Mouse (Mus musculus) 3T3-L1 (cell line): ENCODE measurements around the gene Mmp20.

Source experiments
- DNase-seq: peaks from one replicate; pipeline ENCODE4 v3.0.0-alpha.2; 2015; ENCODE audit warnings: low read depth, low spot score

Gene Mmp20

DNA sequence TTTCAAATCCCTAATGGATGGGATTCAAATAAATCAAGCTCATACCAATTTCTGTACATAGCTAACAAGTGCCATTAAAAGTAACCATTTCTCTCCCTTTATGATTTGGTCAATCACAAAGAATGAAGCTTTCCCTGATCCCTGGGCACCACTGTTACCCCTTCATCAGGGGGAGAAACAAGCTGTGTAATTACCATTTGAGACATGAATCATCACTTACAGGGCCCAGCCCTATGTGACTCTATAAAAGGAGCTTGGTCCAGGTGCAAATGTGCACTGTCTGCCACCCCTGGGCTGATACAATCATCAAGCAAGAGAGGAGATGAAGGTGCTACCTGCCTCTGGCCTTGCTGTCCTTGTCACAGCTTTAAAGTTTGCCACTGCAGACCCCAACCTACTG, at the start of gene Mmp20:
TSS of gene Mmp20 (plus strand) at position 301 of the 400 bp plus-strand sequence.
- no peak for DNase-seq

GRCm38 (mm10) chr9:7590063-7590462, 38.0 kb upstream of the Mmp20 start:
- no peak for DNase-seq

- DNase-seq: no peak
Observed at GRCm38 (mm10) chr9:7593272-7593812, 34.7 kb upstream of the Mmp20 start.

- DNase-seq: peak; percentile 97
Observed at GRCm38 (mm10) chr9:7594816-7595540, 33.1 kb upstream of the Mmp20 start.

DNA sequence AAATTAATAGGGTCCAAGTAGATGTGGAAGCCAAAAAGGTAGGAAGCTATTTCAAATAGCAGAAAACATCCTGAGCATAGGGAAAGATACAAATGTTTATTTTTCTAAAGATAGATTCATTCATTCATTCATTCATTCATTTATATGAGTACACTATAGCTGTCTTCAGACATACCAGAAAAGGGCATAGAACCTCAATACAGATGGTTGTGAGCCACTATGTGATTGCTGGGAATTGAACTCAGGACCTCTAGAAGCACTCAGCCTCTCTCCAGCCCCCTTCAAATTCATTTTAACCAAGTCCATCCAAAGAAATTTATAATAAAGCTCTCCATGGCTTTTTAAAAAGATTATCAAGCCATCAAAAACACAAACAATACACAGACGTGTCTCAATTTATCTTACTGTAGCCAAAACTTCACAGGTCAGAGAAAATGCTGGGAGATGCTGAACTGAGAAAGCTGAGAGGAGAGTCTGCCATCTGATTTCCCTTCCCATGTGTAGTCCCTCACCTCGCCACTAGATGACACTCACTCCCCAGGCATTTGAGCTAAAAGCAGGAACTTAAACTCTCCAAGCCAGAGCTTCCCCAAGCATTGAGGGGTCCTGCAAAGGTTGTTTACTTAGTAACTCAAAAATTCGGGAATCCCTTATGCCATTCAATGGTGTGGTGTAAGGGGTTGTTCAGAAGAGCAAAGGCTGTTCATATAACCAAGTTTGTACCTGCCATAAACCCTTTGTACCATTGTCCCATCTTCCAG, 24.9 kb upstream of the Mmp20 start:
- peak; percentile 79 for DNase-seq

DNA sequence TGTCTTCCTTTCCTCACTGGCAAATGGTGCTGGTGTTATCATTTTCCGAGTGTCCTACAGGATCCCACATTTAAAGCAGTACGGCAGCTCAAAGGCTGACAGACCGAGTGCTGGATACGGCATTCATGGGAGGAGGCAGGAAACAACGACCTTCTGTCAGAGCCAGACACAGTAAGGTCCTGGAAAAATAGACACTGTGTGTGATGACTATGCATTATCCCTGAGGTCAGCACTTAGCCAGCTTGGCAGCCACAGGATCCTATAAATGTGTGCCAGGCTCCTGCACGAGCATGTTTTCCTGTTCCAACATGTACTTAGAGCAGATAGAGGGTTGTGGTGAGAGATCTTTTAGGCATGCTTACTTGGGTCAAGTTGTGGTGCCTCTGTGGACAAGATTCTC, 24.0 kb upstream of the Mmp20 start:
- peak; percentile 23 for DNase-seq

DNA sequence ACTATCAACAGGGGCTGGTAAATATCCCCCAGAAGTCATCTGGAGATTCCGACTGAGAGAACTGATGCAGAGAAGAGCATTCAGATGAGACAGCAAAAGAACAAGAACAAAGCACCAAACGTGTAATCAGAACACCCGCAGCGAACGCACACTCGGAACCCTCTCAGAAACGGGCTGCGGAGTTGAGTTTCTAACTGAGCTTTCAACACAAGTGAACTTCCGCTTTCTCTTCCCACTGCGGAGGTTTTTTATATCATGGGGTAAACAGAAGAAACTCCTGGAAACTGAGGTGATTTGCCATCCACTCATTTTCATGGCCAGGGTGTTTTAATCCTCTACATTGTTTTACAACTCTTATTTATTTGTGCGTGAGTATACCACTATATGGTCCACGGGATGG, 22.4 kb upstream of the Mmp20 start:
- no peak for DNase-seq

GRCm38 (mm10) chr9:7622582-7622981, 5.4 kb upstream of the Mmp20 start:
- DNase-seq: no peak

- no peak for DNase-seq
Observed at GRCm38 (mm10) chr9:7633936-7634335, 5.9 kb downstream of the Mmp20 start.

DNA sequence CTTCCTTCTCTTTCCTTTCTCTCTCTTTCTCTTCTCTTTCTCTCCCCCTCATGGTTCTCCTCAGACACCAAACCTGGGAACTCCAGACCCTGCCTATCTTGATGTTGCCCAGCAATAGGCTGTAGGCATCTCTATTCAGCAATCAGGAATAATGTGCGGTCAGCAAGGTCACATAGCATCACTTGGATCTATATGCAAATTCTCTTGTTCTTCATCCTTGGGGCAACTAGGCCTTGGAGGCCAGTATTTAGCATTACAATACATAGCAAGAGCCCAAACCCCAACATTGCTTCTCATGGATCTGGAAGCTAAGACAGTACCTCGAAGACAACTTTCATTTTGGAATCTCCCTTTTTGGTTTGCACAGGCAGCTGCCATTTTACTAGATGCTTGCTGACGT, 19.9 kb downstream of the Mmp20 start:
- DNase-seq: no peak

GRCm38 (mm10) chr9:7650397-7651180, 22.6 kb downstream of the Mmp20 start:
- DNase-seq: no peak

DNA sequence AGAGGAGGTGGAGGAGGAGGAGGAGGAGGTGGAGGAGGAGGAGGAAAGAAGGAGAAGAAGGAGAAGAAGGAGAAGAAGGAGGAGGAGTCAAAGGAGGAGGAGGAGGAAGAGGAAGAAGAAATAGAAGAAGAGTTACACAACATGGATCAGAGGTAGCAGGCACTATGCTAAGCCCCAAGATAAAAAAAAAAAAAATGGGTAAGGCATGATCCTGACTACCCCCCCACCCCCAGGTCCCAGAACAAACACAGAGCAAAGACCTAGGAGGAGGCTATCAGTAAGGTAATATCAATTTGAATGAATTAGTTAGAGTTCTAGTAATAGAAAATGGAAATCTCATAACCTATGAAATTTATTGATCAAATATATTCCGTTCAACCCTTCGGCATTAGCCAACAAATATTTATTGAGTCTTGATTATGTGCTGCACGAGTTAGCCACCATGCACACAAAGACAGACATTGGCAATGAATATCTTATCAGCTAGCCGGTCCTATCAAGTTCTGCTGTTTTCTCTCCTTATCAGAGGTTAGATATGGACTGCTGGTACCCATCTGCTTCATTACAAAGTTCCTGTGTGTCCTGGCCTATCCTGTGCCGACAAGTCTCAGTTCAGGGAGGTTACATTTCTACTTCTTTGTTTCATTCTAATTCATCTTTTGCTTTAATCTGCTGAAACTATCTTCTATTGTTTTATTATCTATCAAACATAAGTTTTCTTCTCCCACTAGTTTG, 24.5 kb downstream of the Mmp20 start:
- no peak for DNase-seq

GRCm38 (mm10) chr9:7657946-7658345, 29.9 kb downstream of the Mmp20 start:
- DNase-seq: no peak

- DNase-seq: no peak
Observed at GRCm38 (mm10) chr9:7659469-7660020, 31.5 kb downstream of the Mmp20 start.

DNA sequence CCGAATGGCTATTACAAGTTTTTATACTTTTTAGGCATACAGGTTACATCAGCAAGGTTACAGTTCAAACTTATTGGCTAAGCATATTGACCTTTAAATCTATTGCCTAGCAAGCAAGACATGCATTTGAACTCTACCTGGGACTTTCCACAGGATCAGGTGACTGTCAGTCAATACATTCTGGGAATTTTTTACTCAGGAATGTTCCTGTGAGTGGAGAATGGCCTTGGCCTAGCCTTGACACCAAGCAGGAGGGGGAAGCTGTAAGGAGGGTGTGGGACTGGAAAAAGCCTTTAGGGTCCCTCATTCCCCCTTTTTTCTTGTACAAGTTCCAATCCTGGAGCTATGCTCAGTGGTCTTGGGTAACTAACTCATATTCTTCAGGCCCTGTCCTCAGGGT, 33.3 kb downstream of the Mmp20 start:
- no peak for DNase-seq

- no peak for DNase-seq
Observed at GRCm38 (mm10) chr9:7669674-7670073, 41.6 kb downstream of the Mmp20 start.

GRCm38 (mm10) chr9:7672985-7673384, 45.0 kb downstream of the Mmp20 start:
- peak; percentile 28 for DNase-seq

DNA sequence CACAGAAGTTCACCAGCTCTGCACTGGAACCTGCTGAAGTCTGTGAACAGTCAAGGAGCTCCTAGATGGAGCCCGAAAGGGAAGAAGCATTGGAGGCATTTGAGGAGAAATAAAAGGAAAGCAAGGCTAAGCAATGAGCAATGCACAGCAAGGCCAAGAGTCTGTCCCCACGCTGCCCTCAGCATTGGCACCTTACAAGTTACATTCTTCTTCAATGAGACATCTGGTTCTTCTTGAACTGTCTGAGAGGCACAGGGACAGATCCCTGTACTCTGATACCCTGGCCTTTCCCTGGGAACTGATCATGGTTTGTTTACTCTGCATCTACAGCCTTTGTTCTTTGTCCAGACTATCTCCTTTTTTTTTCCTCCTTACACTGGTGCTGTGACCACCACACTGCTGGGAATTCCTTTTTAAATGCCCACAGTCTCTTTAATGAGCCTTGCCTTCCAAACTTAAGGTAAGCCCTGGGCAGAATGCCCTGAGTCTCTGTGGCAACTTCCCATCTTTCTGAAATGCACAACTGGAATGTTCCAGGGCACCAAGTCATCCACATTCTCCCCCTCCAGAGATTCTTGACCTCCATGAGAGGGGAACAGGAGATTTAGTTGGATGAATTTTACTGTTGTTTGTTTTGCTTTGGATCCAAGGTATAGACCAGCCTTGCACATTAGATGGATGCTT, 50.3 kb downstream of the Mmp20 start:
- DNase-seq: peak; percentile 61

DNA sequence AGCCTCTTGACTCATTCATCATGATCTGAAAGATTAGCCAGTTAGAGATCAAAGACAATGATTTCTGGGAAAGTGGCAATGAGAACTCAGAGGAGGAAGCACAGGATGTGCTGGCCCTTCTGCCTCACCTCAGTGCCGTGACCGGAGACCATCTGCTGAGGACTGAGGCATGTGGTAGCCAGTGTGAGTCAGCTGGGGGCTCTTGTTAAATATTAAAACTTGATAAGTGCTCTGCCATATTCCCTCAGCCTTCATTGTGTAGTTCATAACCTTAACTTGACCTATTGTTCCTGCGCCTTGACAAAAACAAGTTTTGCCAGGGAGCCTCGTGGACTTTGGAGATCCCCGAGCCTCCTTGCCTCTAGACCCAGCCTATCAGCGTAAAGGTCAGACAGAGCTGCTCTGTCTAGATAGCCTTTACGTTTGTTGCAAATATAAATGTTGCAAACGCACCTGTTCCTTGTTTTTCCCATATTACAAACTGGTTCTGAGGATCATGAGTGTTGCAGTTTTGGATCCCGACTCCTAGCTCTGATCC, 54.1 kb downstream of the Mmp20 start:
- no peak for DNase-seq

DNA sequence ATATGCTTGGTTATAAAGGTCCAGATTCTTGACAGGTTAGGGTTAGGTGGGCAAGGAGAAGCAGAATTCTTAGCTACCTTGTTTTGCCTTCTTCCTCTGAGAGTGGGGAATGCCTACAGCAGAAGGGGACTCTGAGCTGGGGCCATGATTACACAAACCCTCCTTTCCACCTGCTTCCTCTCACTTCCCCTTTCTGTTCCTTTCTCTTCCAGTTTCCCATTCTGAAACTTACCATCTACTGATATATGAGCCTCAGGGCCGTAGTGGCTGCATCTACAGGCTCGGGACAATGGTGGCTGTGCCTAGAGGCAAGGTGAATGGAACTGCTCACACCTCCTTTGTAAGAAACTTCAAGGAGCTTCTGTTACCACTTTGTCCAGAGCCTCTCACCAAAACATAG, 58.0 kb downstream of the Mmp20 start:
- DNase-seq: no peak
